Mouse (Mus musculus): ENCODE data around the gene Gfer. TPM values are rescaled to one million over a fixed set of nuclear protein-coding genes. Genes with fewer than 3 reads are reported as not detected.

Gfer gene
- polyA plus RNA-seq, 1 experiment from 2014 or later, result 59.6 TPM

- DNase-seq (ENCODE audit: low spot score, missing footprints) (no peak), ATAC-seq (ENCODE audit: low FRiP score) (peak; percentile 60)
- peak overlapping the region; percentile 98 for H3K4me2 ChIP-seq
- peaks cover 9% of the 10 kb centered on the region for H3K4me1 ChIP-seq (ENCODE audit: control insufficient read depth, insufficient read depth, low read length)
- 2% methylated on average over 34 of the region's 35 CpGs for WGBS
- peaks cover 10% of the 10 kb centered on the region; the same call in 1 of the 2 replicates for H3K27me3 ChIP-seq (ENCODE audit: control insufficient read depth, insufficient read depth, low read length)
- H3K4me3 ChIP-seq (ENCODE audit: low read depth, low read length), result peak overlapping the region; percentile 47
- no peaks in the 10 kb centered on the region for H3K9me3 ChIP-seq (ENCODE audit: control insufficient read depth, low read length)
- no peaks in the 10 kb centered on the region for H3K36me3 ChIP-seq (ENCODE audit: control insufficient read depth, insufficient read depth, low read length)
- peak overlapping the region; percentile 70 for H3K9ac ChIP-seq (ENCODE audit: low read length)
- no peak overlapping the region for H3K27ac ChIP-seq (ENCODE audit: low read depth, low read length)
Measured at GRCm38 (mm10) chr17:24649581-24650069, 46.3 kb downstream of the Gfer start.

GRCm38 (mm10) chr17:24648731-24649377, 47.1 kb downstream of the Gfer start:
- H3K4me2 ChIP-seq, result no peak overlapping the region
- peaks cover 9% of the 10 kb centered on the region for H3K4me1 ChIP-seq (ENCODE audit: control insufficient read depth, insufficient read depth, low read length)
- DNase-seq (ENCODE audit: low spot score, missing footprints), result no peak
- 73% methylated on average over 10 of the region's 10 CpGs for WGBS
- H3K36me3 ChIP-seq (ENCODE audit: control insufficient read depth, insufficient read depth, low read length), result no peaks in the 10 kb centered on the region
- H3K27ac ChIP-seq (ENCODE audit: low read depth, low read length), result no peak overlapping the region
- H3K4me3 ChIP-seq (ENCODE audit: low read depth, low read length), result peak overlapping the region; percentile 47
- H3K9ac ChIP-seq (ENCODE audit: low read length), result no peak overlapping the region
- ATAC-seq (ENCODE audit: low FRiP score), result no peak
- no peaks in the 10 kb centered on the region for H3K9me3 ChIP-seq (ENCODE audit: control insufficient read depth, low read length)
- peaks cover 10% of the 10 kb centered on the region; the same call in 1 of the 2 replicates for H3K27me3 ChIP-seq (ENCODE audit: control insufficient read depth, insufficient read depth, low read length)

DNA sequence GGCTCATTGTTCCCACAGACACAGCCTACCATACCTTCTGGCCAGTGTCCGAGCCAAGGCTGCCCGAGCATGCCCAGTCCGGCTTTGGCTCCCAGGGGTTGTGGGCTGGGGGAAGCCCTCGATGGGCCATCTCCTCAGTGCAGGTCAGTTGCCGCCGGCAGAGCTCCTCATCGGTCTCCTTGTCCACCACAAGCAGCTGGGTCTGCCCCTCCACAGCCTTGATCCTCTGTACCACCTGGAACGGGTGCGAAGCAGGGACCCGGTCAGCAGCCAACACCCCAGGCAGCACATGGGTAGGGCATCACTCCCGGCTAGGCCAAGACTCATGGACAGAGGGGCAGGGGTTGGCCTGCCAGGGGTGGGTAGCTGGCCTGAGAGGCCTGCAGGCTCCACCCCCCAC, 48.5 kb downstream of the Gfer start:
- no peak overlapping the region for H3K4me3 ChIP-seq (ENCODE audit: low read depth, low read length)
- H3K4me1 ChIP-seq (ENCODE audit: control insufficient read depth, insufficient read depth, low read length), result peaks cover 9% of the 10 kb centered on the region
- no peaks in the 10 kb centered on the region for H3K9me3 ChIP-seq (ENCODE audit: control insufficient read depth, low read length)

GRCm38 (mm10) chr17:24646381-24646780, 49.6 kb downstream of the Gfer start:
- DNase-seq (ENCODE audit: low spot score, missing footprints) (no peak), ATAC-seq (ENCODE audit: low FRiP score) (no peak)
- peaks cover 9% of the 10 kb centered on the region for H3K4me1 ChIP-seq (ENCODE audit: control insufficient read depth, insufficient read depth, low read length)
- no peaks in the 10 kb centered on the region for H3K9me3 ChIP-seq (ENCODE audit: control insufficient read depth, low read length)
- peaks cover 10% of the 10 kb centered on the region; the same call in 1 of the 2 replicates for H3K27me3 ChIP-seq (ENCODE audit: control insufficient read depth, insufficient read depth, low read length)
- no peak overlapping the region for H3K9ac ChIP-seq (ENCODE audit: low read length)
- 87% methylated on average over 4 of the region's 4 CpGs for WGBS
- H3K4me3 ChIP-seq (ENCODE audit: low read depth, low read length), result no peak overlapping the region
- H3K36me3 ChIP-seq (ENCODE audit: control insufficient read depth, insufficient read depth, low read length), result no peaks in the 10 kb centered on the region
- H3K4me2 ChIP-seq, result no peak overlapping the region
- H3K27ac ChIP-seq (ENCODE audit: low read depth, low read length), result no peak overlapping the region

More for the DNA sequence above, 48.5 kb downstream of the Gfer start:
- H3K27me3 ChIP-seq (ENCODE audit: control insufficient read depth, insufficient read depth, low read length), result peaks cover 10% of the 10 kb centered on the region; the same call in 1 of the 2 replicates
- 84% methylated on average over 11 of the region's 11 CpGs for WGBS
- H3K36me3 ChIP-seq (ENCODE audit: control insufficient read depth, insufficient read depth, low read length), result no peaks in the 10 kb centered on the region
- no peak overlapping the region for H3K27ac ChIP-seq (ENCODE audit: low read depth, low read length)
- no peak overlapping the region for H3K9ac ChIP-seq (ENCODE audit: low read length)
- H3K4me2 ChIP-seq, result no peak overlapping the region
- DNase-seq (ENCODE audit: low spot score, missing footprints), result no peak
- no peak for ATAC-seq (ENCODE audit: low FRiP score)

GRCm38 (mm10) chr17:24645916-24646315, 50.0 kb downstream of the Gfer start:
- Histone ChIP-seq H3K4me2 (no peak overlapping the region), H3K36me3 (ENCODE audit: control insufficient read depth, insufficient read depth, low read length) (no peaks in the 10 kb centered on the region), H3K4me1 (ENCODE audit: control insufficient read depth, insufficient read depth, low read length) (peaks cover 9% of the 10 kb centered on the region), H3K9me3 (ENCODE audit: control insufficient read depth, low read length) (no peaks in the 10 kb centered on the region), H3K27me3 (ENCODE audit: control insufficient read depth, insufficient read depth, low read length) (peaks cover 8% of the 10 kb centered on the region; the same call in 1 of the 2 replicates), H3K4me3 (ENCODE audit: low read depth, low read length) (no peak overlapping the region), H3K27ac (ENCODE audit: low read depth, low read length) (no peak overlapping the region), H3K9ac (ENCODE audit: low read length) (no peak overlapping the region)
- no peak for DNase-seq (ENCODE audit: low spot score, missing footprints)
- no peak for ATAC-seq (ENCODE audit: low FRiP score)
- WGBS, result 77% methylated on average over 3 of the region's 3 CpGs

GRCm38 (mm10) chr17:24644875-24645721, 50.9 kb downstream of the Gfer start:
- H3K4me2 ChIP-seq, result no peak overlapping the region
- no peaks in the 10 kb centered on the region for H3K9me3 ChIP-seq (ENCODE audit: control insufficient read depth, low read length)
- H3K27ac ChIP-seq (ENCODE audit: low read depth, low read length), result no peak overlapping the region
- 86% methylated on average over 9 of the region's 9 CpGs for WGBS
- no peak for ATAC-seq (ENCODE audit: low FRiP score)
- no peak overlapping the region for H3K4me3 ChIP-seq (ENCODE audit: low read depth, low read length)
- H3K9ac ChIP-seq (ENCODE audit: low read length), result no peak overlapping the region
- H3K36me3 ChIP-seq (ENCODE audit: control insufficient read depth, insufficient read depth, low read length), result no peaks in the 10 kb centered on the region
- peaks cover 2% of the 10 kb centered on the region; the same call in 1 of the 2 replicates for H3K27me3 ChIP-seq (ENCODE audit: control insufficient read depth, insufficient read depth, low read length)
- DNase-seq (ENCODE audit: low spot score, missing footprints), result no peak
- H3K4me1 ChIP-seq (ENCODE audit: control insufficient read depth, insufficient read depth, low read length), result peaks cover 6% of the 10 kb centered on the region

DNA sequence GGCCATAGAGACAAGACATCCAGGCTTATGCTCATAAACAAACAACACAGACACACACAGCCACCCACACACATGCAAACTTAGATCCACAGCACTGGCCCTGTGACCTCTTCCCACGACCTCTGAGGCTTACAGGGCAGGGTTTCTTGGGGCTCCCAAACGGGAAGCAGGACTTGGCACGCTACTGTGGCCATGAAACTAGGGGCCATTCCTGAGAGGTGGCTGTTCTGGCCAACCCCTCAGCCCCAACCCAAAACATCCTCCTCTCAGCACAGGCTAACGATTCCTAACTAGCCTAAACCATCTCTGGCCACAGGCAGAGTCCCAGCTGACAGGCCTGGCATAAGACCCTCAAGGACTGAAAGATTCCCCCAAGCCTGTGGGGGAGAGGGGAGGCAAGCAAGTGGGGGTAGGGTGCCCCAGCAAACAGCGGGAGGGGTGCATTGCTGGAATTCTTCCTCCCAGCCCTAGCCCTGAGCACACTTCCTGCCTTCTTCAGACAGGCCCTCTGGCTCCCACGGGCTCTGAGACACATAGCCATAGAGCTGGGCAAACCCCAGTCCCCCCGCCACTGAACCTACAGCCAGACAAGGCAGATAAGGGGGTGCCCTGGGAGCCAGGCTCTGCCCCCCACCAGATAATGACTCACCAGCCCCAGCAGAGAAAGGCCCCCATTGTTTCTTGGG, 51.8 kb downstream of the Gfer start:
- H3K27ac ChIP-seq (ENCODE audit: low read depth, low read length), result no peak overlapping the region
- no peaks in the 10 kb centered on the region for H3K9me3 ChIP-seq (ENCODE audit: control insufficient read depth, low read length)
- peaks cover 2% of the 10 kb centered on the region; the same call in 1 of the 2 replicates for H3K27me3 ChIP-seq (ENCODE audit: control insufficient read depth, insufficient read depth, low read length)
- H3K4me1 ChIP-seq (ENCODE audit: control insufficient read depth, insufficient read depth, low read length), result no peaks in the 10 kb centered on the region
- 53% methylated on average over 7 of the region's 7 CpGs for WGBS
- DNase-seq (ENCODE audit: low spot score, missing footprints), result no peak
- ATAC-seq (ENCODE audit: low FRiP score), result no peak
- H3K4me2 ChIP-seq, result no peak overlapping the region
- H3K4me3 ChIP-seq (ENCODE audit: low read depth, low read length), result no peak overlapping the region
- no peaks in the 10 kb centered on the region for H3K36me3 ChIP-seq (ENCODE audit: control insufficient read depth, insufficient read depth, low read length)
- H3K9ac ChIP-seq (ENCODE audit: low read length), result no peak overlapping the region
